Mouse (Mus musculus): ENCODE results near the gene Tprg. TPM values are rescaled to one million over a fixed set of nuclear protein-coding genes. Genes with fewer than 3 reads are reported as not detected.

Gene Tprg
- polyA plus RNA-seq, 1 experiment from 2014 or later, result not detected

- Histone ChIP-seq H3K9ac (ENCODE audit: low read length) (no peak overlapping the region), H3K4me2 (no peak overlapping the region), H3K27ac (ENCODE audit: low read depth, low read length) (no peak overlapping the region), H3K27me3 (ENCODE audit: control insufficient read depth, insufficient read depth, low read length) (no peaks in the 10 kb centered on the region), H3K36me3 (ENCODE audit: control insufficient read depth, insufficient read depth, low read length) (no peaks in the 10 kb centered on the region), H3K9me3 (ENCODE audit: control insufficient read depth, low read length) (no peaks in the 10 kb centered on the region), H3K4me3 (ENCODE audit: low read depth, low read length) (no peak overlapping the region), H3K4me1 (ENCODE audit: control insufficient read depth, insufficient read depth, low read length) (no peaks in the 10 kb centered on the region)
- DNase-seq (ENCODE audit: low spot score, missing footprints), result no peak
- WGBS, result 77% methylated on average over 2 of the region's 2 CpGs
- ATAC-seq (ENCODE audit: low FRiP score), result no peak
Observed at GRCm38 (mm10) chr16:25440039-25440438, 153.4 kb downstream of the Tprg start.

GRCm38 (mm10) chr16:25445580-25445979 lies 159.0 kb downstream of the Tprg start:
- H3K27ac ChIP-seq (ENCODE audit: low read depth, low read length), result no peak overlapping the region
- peaks cover 2% of the 10 kb centered on the region; the same call in 1 of the 2 replicates for H3K4me1 ChIP-seq (ENCODE audit: control insufficient read depth, insufficient read depth, low read length)
- no peaks in the 10 kb centered on the region for H3K27me3 ChIP-seq (ENCODE audit: control insufficient read depth, insufficient read depth, low read length)
- ATAC-seq (ENCODE audit: low FRiP score) (no peak), DNase-seq (ENCODE audit: low spot score, missing footprints) (no peak)
- H3K36me3 ChIP-seq (ENCODE audit: control insufficient read depth, insufficient read depth, low read length), result no peaks in the 10 kb centered on the region
- no peak overlapping the region for H3K4me2 ChIP-seq
- H3K9me3 ChIP-seq (ENCODE audit: control insufficient read depth, low read length), result no peaks in the 10 kb centered on the region
- H3K4me3 ChIP-seq (ENCODE audit: low read depth, low read length), result no peak overlapping the region
- WGBS, result 74% methylated on average over 7 of the region's 7 CpGs
- no peak overlapping the region for H3K9ac ChIP-seq (ENCODE audit: low read length)

- no peak overlapping the region for H3K27ac ChIP-seq (ENCODE audit: low read depth, low read length)
- 81% methylated on average over 3 of the region's 3 CpGs for WGBS
- ATAC-seq (ENCODE audit: low FRiP score) (no peak), DNase-seq (ENCODE audit: low spot score, missing footprints) (no peak)
- no peaks in the 10 kb centered on the region for H3K36me3 ChIP-seq (ENCODE audit: control insufficient read depth, insufficient read depth, low read length)
- H3K4me3 ChIP-seq (ENCODE audit: low read depth, low read length), result no peak overlapping the region
- H3K27me3 ChIP-seq (ENCODE audit: control insufficient read depth, insufficient read depth, low read length), result no peaks in the 10 kb centered on the region
- no peak overlapping the region for H3K4me2 ChIP-seq
- H3K9me3 ChIP-seq (ENCODE audit: control insufficient read depth, low read length), result no peaks in the 10 kb centered on the region
- peaks cover 2% of the 10 kb centered on the region; the same call in 1 of the 2 replicates for H3K4me1 ChIP-seq (ENCODE audit: control insufficient read depth, insufficient read depth, low read length)
- no peak overlapping the region for H3K9ac ChIP-seq (ENCODE audit: low read length)
Observed at GRCm38 (mm10) chr16:25451511-25451910, 164.9 kb downstream of the Tprg start.

GRCm38 (mm10) chr16:25464732-25465131 lies 178.1 kb downstream of the Tprg start:
- no peaks in the 10 kb centered on the region for H3K36me3 ChIP-seq (ENCODE audit: control insufficient read depth, insufficient read depth, low read length)
- DNase-seq (ENCODE audit: low spot score, missing footprints) (no peak), ATAC-seq (ENCODE audit: low FRiP score) (no peak)
- no peaks in the 10 kb centered on the region for H3K9me3 ChIP-seq (ENCODE audit: control insufficient read depth, low read length)
- no peak overlapping the region for H3K9ac ChIP-seq (ENCODE audit: low read length)
- H3K4me3 ChIP-seq (ENCODE audit: low read depth, low read length), result no peak overlapping the region
- H3K27ac ChIP-seq (ENCODE audit: low read depth, low read length), result no peak overlapping the region
- no peaks in the 10 kb centered on the region for H3K4me1 ChIP-seq (ENCODE audit: control insufficient read depth, insufficient read depth, low read length)
- WGBS, result 88% methylated on average over 4 of the region's 4 CpGs
- no peaks in the 10 kb centered on the region for H3K27me3 ChIP-seq (ENCODE audit: control insufficient read depth, insufficient read depth, low read length)
- no peak overlapping the region for H3K4me2 ChIP-seq

GRCm38 (mm10) chr16:25465435-25466139 lies 179.0 kb downstream of the Tprg start:
- WGBS, result 51% methylated on average over 13 of the region's 13 CpGs
- no peak overlapping the region for H3K4me2 ChIP-seq
- DNase-seq (ENCODE audit: low spot score, missing footprints) (no peak), ATAC-seq (ENCODE audit: low FRiP score) (peak; percentile 19; the same call in 1 of the 2 replicates)
- no peak overlapping the region for H3K27ac ChIP-seq (ENCODE audit: low read depth, low read length)
- H3K36me3 ChIP-seq (ENCODE audit: control insufficient read depth, insufficient read depth, low read length), result no peaks in the 10 kb centered on the region
- H3K4me1 ChIP-seq (ENCODE audit: control insufficient read depth, insufficient read depth, low read length), result no peaks in the 10 kb centered on the region
- H3K27me3 ChIP-seq (ENCODE audit: control insufficient read depth, insufficient read depth, low read length), result no peaks in the 10 kb centered on the region
- H3K4me3 ChIP-seq (ENCODE audit: low read depth, low read length), result no peak overlapping the region
- H3K9me3 ChIP-seq (ENCODE audit: control insufficient read depth, low read length), result no peaks in the 10 kb centered on the region
- no peak overlapping the region for H3K9ac ChIP-seq (ENCODE audit: low read length)

- no peak for ATAC-seq (ENCODE audit: low FRiP score)
- H3K4me3 ChIP-seq (ENCODE audit: low read depth, low read length), result no peak overlapping the region
- no peaks in the 10 kb centered on the region for H3K27me3 ChIP-seq (ENCODE audit: control insufficient read depth, insufficient read depth, low read length)
- H3K4me1 ChIP-seq (ENCODE audit: control insufficient read depth, insufficient read depth, low read length), result no peaks in the 10 kb centered on the region
- peak; percentile 62 for DNase-seq (ENCODE audit: low spot score, missing footprints)
- no peak overlapping the region for H3K4me2 ChIP-seq
- H3K36me3 ChIP-seq (ENCODE audit: control insufficient read depth, insufficient read depth, low read length), result no peaks in the 10 kb centered on the region
- H3K9me3 ChIP-seq (ENCODE audit: control insufficient read depth, low read length), result no peaks in the 10 kb centered on the region
- 86% methylated on average over 3 of the region's 3 CpGs for WGBS
- no peak overlapping the region for H3K27ac ChIP-seq (ENCODE audit: low read depth, low read length)
- H3K9ac ChIP-seq (ENCODE audit: low read length), result no peak overlapping the region
Observed at GRCm38 (mm10) chr16:25468040-25468439, 181.4 kb downstream of the Tprg start.

- no peak overlapping the region for H3K9ac ChIP-seq (ENCODE audit: low read length)
- no peaks in the 10 kb centered on the region for H3K9me3 ChIP-seq (ENCODE audit: control insufficient read depth, low read length)
- no peaks in the 10 kb centered on the region for H3K27me3 ChIP-seq (ENCODE audit: control insufficient read depth, insufficient read depth, low read length)
- DNase-seq (ENCODE audit: low spot score, missing footprints) (no peak), ATAC-seq (ENCODE audit: low FRiP score) (no peak)
- H3K36me3 ChIP-seq (ENCODE audit: control insufficient read depth, insufficient read depth, low read length), result no peaks in the 10 kb centered on the region
- no peak overlapping the region for H3K4me3 ChIP-seq (ENCODE audit: low read depth, low read length)
- 74% methylated on average over 5 of the region's 5 CpGs for WGBS
- no peak overlapping the region for H3K4me2 ChIP-seq
- H3K27ac ChIP-seq (ENCODE audit: low read depth, low read length), result no peak overlapping the region
- H3K4me1 ChIP-seq (ENCODE audit: control insufficient read depth, insufficient read depth, low read length), result no peaks in the 10 kb centered on the region
Observed at GRCm38 (mm10) chr16:25468662-25469061, 182.0 kb downstream of the Tprg start.

Data from midbrain, embryonic 11.5 days (tissue).